Mouse (Mus musculus) layer of hippocampus, adult 18-20 months (tissue): ENCODE data around the gene Crtac1. TPM values are rescaled to one million over a fixed set of nuclear protein-coding genes. Genes with fewer than 3 reads are reported as not detected.

Source experiments
- DNase-seq, 2 experiments: peaks; one replicate each; pipeline ENCODE4 v3.0.0; 2022; ENCODE audit warnings: low spot score in 2 of 2
- long read RNA-seq: library from polyadenylated mRNA; stranded (forward); transcript quantifications from one replicate; pipeline ENCODE4 v2.0.0, GENCODE M21; 2021
- total RNA-seq, 2 experiments: library from RNA; stranded (reverse); gene quantifications; 2 replicates each; pipeline ENCODE4 v1.2.3; 2021

The Crtac1 gene
- 100 to 1,000 TPM in 1 of 2 experiments, 10 to 100 TPM in 1; 90.4 to 104 TPM for total RNA-seq
- long read RNA-seq, transcript Crtac1-201 (15 exons, 2,618 nt): major isoform, 126 of 193 reads
- long read RNA-seq, partial matches to known transcripts: 25 of 193 reads
- long read RNA-seq, other reads (novel, unspliced or antisense): 42 of 193 reads

DNA sequence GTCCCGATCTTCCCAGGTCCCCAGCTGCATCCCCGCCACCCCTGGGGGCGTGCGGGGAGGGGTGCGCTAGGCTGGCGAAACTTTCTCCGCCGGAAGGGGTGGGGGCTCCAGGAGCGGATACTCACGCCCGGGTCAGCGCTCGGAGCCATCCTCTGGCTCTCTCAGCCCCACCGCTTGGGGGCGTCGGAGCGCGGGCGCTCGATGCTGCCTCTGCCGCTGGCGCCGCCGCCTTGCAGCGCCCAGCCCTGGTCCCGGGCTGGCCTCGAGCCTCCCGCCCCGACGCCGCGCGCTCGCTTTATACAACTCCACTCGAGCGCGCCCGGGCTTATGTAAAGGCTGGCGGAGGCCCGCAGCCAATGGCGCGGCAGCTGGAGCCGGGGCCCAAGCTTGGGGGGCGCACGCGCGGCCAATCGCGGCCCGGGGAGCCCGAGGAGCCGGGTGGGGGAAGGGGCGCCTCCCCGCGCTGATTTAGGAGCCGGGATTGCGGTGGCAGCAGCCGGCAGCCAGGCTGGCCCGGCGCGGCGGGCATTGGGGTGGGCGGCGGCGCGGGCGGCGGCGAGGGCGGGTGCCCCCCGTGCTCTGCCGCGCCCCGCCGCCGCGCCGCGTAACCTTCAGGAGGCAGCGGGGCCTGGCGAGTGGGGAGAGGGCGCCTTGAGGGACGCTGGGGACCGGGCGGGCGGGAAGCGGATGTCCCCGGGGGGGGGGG is at the start of gene Crtac1:
Gene Crtac1 (minus strand): TSS at position 299 of the 706 bp plus-strand sequence.
- peak; percentile 85 to 93 for DNase-seq

DNA sequence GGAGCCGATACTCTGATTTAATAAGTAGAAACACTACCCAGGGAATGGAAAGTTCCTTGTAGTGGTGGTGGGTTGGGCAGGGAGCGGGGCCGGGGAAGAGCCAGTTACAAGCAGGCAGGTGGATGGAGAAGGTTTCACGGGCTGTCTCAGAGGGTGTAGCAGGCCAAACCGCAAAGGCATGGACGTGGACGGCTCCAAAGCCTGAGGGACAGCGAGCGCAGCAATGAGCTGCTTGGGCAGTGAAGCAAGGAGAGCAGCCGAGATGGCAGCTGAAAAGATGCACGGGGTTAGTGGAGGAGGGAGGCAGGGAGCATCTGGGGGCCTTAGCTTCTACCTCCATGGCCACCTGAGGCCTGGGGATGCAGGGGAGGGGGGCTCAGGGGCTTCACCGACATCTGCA is 46.7 kb upstream of the Crtac1 start:
- DNase-seq: no peak

DNA sequence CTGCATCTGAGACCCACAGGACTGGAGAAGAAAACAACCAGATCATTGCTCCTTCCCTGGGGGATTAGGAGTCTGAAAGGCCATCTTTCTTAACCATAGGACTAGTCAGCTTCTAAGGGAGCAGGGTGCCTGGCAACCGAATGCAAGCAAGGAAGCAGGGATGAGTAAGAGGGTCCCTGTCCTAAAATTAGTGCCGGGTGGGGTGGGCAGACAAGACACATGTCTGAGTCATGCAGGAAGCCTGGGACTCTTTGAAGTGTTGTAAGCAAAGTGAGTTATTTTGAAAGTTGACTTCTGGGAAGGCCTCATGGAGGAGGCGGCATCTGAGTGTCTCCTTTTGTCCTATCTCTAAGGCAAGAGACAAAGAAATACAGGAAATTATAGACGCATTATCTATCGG is 46.2 kb upstream of the Crtac1 start:
- DNase-seq: no peak

DNA sequence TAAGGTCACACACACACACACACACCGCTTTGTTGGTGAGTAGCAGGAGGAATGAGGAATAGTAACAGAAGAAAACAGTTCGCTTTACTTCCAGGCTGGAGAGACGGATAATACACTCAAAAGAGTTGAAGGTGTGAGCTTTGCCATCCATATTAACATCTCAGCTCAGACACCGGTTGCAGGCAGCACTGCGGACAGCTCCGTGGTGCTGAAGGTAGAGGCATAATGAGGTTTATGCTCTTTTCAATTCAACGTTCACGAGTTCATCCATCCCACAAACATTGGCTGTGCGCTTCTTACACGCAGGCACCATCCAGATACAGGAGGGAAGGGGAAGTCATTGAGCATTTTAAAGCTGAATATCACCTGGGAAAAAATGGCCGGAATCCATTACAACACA is 41.2 kb upstream of the Crtac1 start:
- no peak for DNase-seq

DNA sequence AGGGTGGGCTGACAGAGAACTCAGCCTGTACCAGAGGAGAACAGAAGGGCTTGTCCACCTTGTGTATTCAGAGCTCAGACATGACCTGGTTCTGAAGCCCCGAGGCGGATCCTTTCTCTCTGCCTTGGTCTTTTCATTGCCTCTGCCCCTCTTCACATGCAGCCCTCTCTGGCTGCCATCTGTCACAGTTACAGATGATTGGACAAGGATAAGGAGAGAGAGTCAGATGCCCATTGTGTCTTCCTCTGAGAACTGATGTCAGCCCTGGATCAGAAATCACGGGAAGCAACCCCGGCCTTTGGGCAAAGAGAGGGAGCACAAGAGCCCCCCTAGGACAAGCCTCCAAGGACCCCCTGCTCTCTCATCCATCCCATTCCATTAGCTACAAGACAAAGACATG is 40.0 kb upstream of the Crtac1 start:
- no peak for DNase-seq

DNA sequence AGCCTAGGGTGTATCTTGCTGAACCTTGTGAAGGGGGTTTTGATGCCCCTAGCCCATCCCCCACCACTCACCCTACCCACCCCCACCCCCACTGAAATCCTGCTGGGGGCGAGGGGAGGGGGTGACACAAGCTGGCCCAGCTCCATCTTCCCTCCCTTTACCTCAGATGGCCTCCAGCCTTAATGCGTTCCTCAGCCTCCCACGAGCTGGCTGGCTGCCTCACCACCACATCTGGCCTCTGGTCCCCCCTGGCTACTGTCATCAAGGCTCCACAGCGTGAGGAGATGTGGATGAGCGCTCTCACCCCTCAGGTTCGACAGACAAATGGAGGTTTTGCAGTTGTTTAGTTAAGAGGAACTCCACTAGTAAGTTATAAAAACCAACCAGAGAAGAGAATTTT is 30.3 kb upstream of the Crtac1 start:
- DNase-seq: no peak

DNA sequence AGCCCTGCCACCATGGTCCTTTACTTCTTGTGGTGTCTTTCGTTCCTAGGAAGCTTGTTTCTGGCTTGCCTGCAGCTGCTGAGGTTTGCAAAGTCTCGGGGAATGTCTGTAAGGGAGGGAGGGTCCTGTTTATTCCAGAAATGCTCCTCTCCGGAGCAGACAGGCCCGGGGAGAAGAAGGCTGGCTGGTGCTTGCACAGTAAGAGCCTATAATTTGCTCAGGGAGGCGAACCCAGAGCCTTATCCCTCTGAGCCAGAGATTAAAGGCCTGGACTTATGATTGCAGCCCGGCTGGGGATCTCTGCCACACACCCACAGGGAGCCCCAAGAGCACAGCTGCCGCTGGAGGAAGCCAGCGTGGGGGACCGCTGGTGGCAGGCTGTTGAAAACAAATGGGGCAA is 29.8 kb upstream of the Crtac1 start:
- DNase-seq: no peak

DNA sequence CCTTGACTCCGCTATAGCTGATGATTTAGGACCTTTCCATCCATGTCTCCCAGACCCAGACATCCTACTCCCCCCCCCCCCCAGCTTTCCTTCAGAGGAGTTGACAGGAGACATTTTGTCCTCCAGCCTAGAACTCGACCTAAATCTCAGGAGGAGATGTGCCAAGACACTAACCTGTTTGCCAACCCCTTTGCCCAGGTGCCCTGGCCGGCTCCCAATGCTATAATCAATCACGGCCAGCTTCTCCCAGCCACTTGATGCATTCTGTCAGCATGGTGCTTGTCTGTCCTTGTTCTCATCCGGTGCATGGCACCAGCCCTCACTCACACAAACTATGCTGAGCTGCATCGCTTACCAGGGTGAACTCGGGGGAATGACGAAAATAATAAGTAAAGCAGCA is 27.9 kb upstream of the Crtac1 start:
- no peak for DNase-seq

DNA sequence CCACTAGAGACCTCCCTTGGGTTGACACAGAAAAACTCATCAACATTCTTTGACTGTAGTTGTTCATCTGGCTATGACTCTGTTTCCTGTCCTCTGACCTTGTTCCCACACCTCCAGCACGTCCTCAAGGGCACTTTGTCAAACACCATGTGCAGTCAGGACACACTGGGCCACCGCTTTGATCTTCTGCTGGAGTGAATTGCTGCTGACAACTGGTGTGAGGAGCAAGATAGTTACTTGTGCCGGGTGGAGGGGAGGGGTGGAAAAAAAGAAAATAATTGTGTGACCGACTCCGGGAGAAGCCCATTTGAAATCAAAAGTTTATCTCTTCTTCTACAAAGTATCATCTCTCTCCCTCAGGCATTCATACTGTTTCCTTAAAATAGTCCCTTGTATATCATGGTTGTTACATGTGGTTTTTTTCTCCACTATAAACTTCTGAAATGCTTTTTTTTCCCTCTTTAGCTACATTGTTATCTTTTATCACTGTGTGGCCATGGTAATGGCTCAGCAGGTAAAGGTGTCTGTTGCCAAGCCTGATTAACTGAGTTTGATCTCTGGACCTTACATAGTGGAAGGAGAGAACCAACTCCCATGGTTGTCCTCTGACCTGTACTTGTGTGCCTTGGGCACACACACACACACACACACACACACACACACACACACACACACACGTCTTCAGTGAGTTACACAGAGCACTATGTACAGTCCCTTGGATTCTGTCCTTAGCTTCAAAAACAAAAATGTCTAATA is 23.1 kb upstream of the Crtac1 start:
- DNase-seq: no peak

DNA sequence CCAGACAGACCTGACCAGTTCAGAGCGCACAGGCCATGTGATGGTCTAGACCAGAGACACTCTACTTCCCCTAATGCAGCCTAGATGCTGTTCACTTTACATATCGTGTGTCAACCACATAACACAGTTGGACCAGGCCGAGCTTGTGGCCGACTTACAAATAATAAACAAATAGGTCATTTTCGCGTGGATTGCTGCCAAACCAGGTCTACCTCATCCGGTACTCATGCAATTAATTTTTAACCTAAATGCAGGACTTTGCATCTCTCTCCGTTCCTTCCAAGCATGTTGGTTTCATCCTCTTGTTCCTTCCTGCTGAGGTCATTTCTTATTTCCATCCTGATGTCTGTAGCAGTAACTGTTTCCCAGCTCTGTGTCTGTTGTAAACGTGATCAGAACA is 22.4 kb upstream of the Crtac1 start:
- no peak for DNase-seq

DNA sequence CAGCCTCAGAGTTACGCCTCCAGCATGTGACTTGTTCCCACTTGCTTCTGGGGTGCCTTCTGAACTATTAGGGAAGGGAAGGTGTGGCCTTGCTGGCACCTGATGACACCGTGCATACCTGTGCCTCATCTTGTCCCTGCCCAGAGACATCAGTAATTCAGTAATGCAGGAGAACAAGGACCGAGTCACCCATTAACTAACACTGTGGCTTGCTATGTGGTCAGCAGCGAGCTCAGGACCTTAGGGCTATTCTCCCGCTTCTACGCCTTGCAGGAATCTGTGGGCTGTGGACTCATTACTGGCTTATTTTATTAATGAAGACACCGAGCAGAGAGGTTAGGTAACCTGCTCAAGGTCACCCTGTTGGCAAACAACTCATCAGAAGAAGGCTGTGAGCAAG is 21.0 kb upstream of the Crtac1 start:
- no peak for DNase-seq

DNA sequence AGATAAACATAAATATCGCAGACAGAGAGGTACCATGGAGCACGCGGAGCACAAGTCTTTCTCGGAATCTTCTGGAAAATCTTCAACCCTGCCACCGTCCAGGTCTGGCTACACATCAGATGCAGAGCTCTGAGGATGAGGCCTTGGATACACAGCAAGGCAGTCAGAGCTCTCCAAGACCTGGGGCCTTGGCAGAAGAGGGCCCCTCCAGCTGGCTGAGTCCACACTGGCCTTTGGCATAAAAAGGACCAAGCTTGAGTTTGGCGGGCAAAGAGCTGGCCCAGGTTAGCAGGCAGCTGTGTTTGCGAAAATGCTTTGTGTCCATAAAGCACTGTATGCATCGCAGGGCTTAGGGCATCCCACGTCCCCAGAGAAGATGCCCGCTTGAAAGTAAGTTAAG is 17.0 kb upstream of the Crtac1 start:
- no peak for DNase-seq

DNA sequence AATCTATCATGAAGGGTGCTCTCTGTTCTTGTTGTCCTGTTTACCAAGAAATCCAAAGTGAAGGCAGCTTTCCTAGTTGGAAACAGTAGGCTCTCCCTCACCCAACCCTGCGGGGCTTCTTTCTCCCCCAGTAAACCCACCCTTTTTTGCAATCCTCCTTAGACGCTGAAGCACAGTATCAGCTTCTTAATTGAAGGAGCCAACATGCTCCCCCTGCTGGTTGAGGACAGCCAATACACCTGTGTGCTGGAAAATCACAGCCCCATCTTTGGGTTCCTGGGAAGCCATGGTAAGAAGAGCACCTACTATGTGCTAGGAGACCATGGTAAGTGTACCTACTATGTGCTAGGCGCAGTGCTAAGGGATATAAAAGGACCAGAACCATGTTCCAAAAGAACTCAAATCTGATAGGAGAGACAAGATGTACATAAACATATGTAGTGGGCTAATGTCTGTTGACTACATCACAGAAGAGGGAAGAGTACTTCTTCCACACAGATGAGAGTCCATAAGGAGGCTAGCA is 12.4 kb upstream of the Crtac1 start:
- peak in 1 of 2 experiments; percentile 56 for DNase-seq

DNA sequence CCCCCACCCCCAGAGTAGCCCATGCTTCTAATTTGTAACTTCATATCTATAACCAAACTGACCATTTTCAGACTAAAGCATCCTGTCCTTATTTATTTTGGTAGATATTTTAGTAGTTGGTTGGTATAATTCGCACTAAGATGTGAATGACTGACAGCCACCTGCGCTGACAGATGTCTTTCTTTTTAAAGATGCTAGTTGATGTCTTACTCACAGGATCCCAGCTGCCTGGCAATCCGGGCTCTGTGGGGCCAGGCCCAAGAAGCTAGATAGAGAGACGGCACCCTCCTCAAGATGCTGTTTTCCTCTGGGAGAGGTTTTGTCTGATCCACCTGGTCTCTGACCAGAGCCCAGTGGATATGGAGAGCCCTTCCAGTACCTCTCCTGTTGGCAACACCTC is 11.7 kb upstream of the Crtac1 start:
- peak; percentile 42 to 60 for DNase-seq

DNA sequence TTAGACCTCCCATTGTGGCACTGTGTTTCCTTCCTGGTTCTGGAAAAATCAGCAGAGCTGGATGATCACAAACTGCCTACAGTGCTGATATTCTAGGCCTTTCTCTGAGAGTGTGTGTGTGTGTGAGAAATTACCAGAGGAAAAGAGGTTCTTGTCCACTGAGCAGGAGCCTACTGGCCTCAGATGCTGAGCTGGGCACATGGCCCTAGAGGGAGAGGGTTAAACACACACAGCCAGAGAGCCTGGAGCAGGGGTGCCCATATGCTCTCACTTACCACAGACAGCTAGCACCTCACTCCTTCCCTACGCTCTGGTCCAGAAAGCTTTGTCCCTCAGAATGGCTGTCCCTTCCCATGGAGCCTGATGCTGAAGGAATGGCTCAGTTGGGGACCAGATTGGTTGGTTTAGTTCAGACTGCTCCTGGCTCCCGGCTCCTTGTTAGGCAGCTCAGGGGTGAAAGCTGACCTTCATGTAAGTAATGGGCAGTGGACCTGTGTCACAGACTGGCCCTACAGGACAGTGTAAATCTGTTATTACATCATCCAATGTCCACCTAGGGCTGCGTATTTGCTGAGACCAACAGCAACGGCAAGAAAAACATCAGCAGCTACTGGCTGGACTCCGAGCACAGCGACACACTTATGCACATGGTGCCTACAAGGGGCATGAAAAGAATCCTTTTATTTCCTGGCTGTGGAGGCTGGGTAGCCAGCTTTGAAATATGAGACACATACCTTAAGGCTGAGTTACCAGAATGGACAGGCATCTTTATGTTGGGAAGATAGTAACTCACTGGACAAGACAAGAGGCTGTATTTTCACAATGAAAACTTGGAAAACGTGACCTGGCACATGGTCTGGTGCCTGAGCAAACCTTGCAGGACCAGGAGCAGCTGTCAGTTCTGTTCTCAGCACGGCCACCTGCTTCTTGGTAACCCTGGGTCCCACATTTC is 10.9 kb upstream of the Crtac1 start:
- no peak for DNase-seq

DNA sequence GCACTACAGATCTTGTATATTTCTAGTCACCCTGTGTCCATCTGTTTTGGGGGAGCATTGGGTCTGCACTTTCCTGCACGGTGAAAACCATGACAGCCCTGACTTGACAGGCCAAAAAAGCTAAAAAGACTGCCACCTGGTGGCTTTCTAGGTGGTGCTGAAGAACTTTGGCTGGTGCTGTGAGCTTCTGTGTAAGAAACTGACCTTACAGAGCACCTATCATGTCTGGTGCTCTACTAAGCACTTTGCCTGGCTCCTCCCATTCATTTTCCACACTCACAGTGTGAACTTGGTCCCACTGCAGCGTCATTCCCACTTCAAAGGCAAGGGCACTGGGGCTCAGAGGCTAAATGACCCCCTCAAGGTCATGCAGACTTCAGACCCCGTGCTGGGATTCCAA is 8.5 kb upstream of the Crtac1 start:
- DNase-seq: peak in 1 of 2 experiments; percentile 57

DNA sequence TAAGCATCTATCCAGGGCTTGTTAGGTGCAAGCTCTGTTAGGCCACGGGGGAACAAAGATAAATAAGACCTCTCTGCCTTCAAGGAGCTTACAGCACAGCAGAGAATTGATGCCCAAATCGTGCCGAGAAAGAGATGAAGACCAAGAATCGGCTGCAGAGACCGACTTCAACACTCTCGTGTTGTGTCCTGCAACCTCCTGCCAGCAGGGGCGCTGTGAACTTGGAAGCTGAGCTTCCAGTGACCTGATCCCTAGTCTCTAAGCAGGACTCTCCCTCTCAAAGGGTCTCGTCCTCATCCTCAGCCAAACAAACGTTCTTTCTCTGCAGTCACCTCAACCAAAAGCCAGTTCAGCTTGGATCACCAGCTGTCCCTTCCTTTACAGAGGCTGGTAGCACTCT is 7.8 kb upstream of the Crtac1 start:
- DNase-seq: no peak

DNA sequence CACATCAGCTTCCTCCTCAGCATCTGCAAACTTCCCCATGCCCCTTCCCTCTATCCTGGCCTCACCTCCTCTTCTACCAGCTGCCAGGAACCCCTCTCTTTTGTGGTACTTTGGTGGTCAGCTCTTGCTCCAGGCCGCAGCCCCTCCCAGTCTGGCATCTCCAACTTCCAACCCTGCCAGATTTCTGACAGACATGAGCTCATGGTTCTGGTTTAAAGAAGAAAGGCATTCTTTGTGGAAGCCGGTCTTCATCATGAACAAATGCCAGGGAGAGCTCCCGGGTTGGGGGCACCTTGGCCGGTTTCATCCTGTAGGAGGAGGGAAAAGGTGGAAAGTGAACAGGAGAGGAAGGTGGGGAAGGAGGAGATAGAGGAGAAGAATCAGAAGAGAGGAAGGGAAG is 4.0 kb upstream of the Crtac1 start:
- no peak for DNase-seq

DNA sequence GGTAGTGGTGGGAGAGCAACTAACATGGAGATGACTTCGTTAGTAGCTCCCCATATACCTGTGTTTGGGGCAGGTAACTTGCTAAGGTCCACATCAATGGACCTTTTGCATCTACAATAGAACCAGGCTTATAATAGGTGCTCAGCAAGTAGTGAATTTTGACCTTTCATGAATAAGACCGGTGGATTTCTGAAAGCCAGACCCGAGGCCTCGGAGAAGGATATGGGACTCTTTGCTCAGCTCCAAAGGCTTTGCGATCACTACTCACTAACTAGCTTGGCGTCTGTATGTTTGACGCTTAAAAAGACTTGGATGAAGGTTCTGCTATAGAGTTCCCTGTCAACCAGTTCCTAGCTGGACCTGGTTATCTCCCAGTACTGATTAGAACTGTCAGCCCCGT is 1.2 kb upstream of the Crtac1 start:
- DNase-seq: no peak

DNA sequence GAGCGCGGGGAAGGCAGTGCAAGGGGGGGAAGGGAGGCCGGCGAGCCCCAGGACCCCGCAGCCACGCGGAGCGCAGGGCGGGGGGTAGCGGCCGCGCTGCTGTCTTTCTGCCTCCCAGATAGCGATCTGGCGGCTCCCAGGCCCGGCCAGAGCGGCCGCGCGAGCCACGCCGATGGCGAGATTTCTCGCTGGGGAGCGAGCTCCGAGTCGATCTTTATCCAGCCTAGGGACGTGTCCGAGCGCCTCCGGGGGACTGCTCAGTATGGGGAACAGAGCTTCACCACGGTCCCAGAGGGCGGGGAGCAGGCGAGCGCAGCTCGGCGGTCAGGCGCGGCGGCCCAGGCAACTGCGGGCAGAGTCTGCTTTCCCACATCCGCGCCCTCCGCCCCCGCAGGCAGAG is 608 bp upstream of the Crtac1 start:
- no peak for DNase-seq

DNA sequence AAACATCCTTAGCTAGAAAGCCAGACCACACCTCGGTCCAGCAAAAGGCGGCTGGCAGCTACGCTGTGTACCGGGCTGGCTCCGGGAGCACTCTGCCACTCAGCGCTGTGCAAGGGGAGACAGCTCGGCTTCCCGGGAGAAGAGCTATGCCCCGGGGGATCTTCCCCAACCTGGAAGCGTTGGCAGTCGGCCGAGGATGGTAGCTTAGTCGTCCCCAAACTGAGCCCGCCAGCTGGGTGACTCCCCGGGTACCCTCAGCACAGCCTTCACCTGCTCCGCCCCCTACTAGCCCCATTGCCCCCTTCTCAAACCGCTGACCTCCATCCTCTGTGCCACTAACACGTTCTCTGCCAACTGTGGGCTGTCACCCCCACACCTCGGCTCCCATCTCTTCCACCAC is 602 bp downstream of the Crtac1 start:
- DNase-seq: peak in 1 of 2 experiments; percentile 46
